Mouse (Mus musculus) megakaryocyte, embryonic 14.5 days (primary cell): ENCODE data around the gene Bche. TPM values are rescaled to one million over a fixed set of nuclear protein-coding genes. Genes with fewer than 3 reads are reported as not detected.

Experiments used
- H3K27me3 ChIP-seq: replicated peaks from 2 replicates; pipeline ENCODE3; 2012; ENCODE audit warnings: inconsistent platforms
- H3K36me3 ChIP-seq: replicated peaks from 2 replicates; pipeline ENCODE3; 2012; ENCODE audit warnings: low read length, inconsistent platforms, mixed read lengths
- H3K4me1 ChIP-seq: 2 replicates; pipeline ENCODE4 v1.6.1; 2012; ENCODE audit warnings: inconsistent platforms
- H3K4me3 ChIP-seq: replicated peaks from 2 replicates; pipeline ENCODE3; 2012; ENCODE audit warnings: moderate library complexity, mild to moderate bottlenecking, inconsistent platforms
- H3K9me3 ChIP-seq: 2 replicates; pipeline ENCODE4 v1.6.1; 2012; ENCODE audit warnings: inconsistent platforms
- FLI1 ChIP-seq: IDR thresholded peaks from 2 replicates; pipeline ENCODE4 v1.6.1; 2012; ENCODE audit warnings: low read length, inconsistent platforms, mixed read lengths
- GATA1 ChIP-seq: IDR thresholded peaks from 3 replicates; pipeline ENCODE4 v1.6.1; 2012; ENCODE audit warnings: mixed read lengths, low read length, inconsistent platforms, borderline replicate concordance
- polyA plus RNA-seq: library from polyadenylated mRNA; stranded (reverse); fragments of >175 nt; gene quantifications from 2 replicates; pipeline ENCODE4 v1.2.3, GENCODE M21; 2012; ENCODE audit warnings: low replicate concordance; ENCODE audit not compliant: insufficient read depth

Bche gene
- not detected in 2 replicates for polyA plus RNA-seq

DNA sequence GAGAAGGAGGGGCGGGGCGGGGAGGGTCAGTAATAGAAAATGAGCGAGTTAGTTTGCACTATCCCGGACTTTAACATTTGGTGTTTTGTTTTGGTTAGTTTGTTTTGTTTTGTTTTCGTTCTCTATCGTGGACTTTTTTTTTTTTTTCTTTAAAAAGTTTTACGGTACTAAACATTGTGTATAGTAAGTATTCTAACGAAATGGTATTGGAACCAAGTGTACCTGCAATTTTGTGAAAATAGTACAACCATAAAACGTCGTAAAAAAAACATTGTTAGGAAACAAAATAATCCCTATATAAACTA is at the start of gene Bche:
Bche (minus strand) TSS at position 6 of the 305 bp plus-strand sequence.
- Histone ChIP-seq H3K4me1 (peaks cover 3% of the 10 kb centered on the region; the same call in 1 of the 2 replicates), H3K4me3 (peak within 1 kb of the TSS; percentile 86), H3K27me3 (no peaks in the 10 kb centered on the region), H3K9me3 (no peaks in the 10 kb centered on the region), H3K36me3 (no peaks in the 10 kb centered on the region)
- TF ChIP-seq FLI1 (no peak), GATA1 (no peak)

DNA sequence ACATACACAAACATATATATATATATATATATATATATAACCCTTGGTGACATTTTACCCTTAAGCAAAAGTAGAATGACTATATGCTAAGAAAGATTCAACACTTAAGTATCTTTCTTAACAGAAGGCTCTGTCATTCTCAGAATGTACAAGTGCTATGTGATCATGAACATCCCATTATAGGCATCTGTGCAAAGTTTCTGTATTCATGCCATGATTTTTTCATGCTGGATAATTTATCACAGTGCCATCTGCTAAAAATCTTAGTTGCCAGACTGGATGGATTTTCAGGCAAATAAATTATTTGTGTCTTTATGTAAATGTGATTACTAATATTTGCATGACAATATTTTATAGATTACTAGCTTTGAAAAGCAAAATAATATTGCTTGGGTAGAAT is 33.8 kb upstream of the Bche start:
- H3K9me3 ChIP-seq: no peaks in the 10 kb centered on the region
- H3K4me1 ChIP-seq: no peaks in the 10 kb centered on the region
- no peak for TF ChIP-seq FLI1
- no peaks in the 10 kb centered on the region for H3K36me3 ChIP-seq
- no peak overlapping the region for H3K4me3 ChIP-seq
- H3K27me3 ChIP-seq: no peaks in the 10 kb centered on the region

DNA sequence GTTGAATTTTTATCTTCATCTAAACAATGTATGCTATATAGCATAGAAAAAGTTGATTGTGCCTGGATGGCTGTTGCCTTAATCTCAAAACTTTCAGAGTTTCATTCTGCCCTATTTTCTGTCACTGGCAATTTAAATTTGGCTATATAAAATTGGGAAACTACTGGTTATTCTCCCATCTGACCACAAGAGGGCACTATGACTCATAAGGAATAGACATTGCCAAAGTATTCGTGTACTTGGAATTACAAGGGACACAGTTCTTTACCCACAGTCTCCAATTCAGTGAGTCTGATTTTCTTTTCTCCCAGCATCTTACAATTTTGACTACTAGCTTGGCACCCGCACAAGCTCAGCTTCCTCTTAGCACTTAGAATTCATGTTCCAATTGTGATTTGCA is 23.5 kb upstream of the Bche start:
- Histone ChIP-seq H3K36me3 (no peaks in the 10 kb centered on the region), H3K27me3 (no peaks in the 10 kb centered on the region), H3K4me3 (no peak overlapping the region)

DNA sequence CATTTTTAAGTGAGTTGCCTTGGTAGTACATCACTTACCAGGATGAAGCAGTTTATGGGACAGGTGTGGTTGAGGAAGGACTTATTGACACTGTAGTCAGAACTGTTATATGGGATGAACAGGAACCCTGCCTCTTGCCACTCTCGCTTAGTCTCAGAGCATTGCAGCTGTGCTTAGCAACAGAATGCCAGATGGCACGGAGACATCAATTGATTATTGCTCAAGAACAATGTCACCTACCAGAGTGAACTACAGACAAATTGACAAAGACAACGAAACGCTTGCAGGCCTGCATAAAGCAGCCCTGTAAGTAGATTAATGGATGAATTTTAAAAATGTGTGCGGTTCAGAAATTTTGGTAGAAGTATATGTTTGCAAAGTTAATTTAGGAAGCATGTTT is 21.3 kb upstream of the Bche start:
- Histone ChIP-seq H3K36me3 (no peaks in the 10 kb centered on the region), H3K4me3 (no peak overlapping the region), H3K27me3 (no peaks in the 10 kb centered on the region), H3K4me1 (no peaks in the 10 kb centered on the region), H3K9me3 (no peaks in the 10 kb centered on the region)
- TF ChIP-seq GATA1 (no peak), FLI1 (no peak)

More for the DNA sequence above, 23.5 kb upstream of the Bche start:
- Histone ChIP-seq H3K9me3 (no peaks in the 10 kb centered on the region), H3K4me1 (no peaks in the 10 kb centered on the region)
- TF ChIP-seq FLI1 (no peak), GATA1 (no peak)

DNA sequence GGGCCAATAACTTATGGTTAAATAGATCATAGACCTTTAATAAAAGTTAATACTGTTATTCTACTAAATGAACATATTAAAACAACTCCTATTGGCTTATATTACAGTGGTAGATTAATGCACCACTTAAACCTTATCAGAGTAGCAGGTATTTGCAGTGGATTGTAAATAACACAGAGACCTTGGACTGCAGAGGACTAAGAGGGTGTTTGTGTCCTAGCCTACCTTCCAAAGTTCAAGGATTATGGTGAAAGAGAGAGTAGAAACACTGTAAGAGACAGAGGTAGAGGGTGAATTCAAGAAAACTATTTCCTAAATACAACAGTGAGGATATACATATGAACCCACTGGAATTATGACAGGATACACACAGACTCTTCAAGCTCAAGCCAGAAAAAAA is 17.5 kb upstream of the Bche start:
- TF ChIP-seq FLI1 (no peak), GATA1 (no peak)
- Histone ChIP-seq H3K4me3 (no peak overlapping the region), H3K36me3 (no peaks in the 10 kb centered on the region), H3K4me1 (no peaks in the 10 kb centered on the region), H3K9me3 (no peaks in the 10 kb centered on the region), H3K27me3 (no peaks in the 10 kb centered on the region)

DNA sequence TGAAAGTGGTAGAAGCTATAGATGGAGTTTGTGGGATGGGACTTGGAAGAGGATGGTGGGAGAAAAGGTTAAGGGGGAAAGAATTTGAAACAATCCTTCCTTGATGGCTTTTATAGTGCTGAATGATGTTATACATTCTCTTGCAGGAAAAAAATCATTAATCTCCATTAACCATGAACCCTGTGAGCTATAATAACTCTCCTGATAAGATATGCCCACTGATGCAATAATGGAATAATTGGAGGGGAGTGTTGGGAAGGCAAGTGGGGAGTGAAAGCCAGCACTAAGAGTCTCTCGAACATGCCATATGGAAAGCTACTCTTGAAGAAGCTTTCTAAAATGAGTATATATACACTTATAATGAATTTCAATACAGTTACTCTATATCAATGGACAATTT is 16.7 kb upstream of the Bche start:
- TF ChIP-seq FLI1 (no peak), GATA1 (no peak)
- Histone ChIP-seq H3K4me3 (no peak overlapping the region), H3K36me3 (no peaks in the 10 kb centered on the region), H3K27me3 (no peaks in the 10 kb centered on the region), H3K4me1 (no peaks in the 10 kb centered on the region), H3K9me3 (no peaks in the 10 kb centered on the region)

DNA sequence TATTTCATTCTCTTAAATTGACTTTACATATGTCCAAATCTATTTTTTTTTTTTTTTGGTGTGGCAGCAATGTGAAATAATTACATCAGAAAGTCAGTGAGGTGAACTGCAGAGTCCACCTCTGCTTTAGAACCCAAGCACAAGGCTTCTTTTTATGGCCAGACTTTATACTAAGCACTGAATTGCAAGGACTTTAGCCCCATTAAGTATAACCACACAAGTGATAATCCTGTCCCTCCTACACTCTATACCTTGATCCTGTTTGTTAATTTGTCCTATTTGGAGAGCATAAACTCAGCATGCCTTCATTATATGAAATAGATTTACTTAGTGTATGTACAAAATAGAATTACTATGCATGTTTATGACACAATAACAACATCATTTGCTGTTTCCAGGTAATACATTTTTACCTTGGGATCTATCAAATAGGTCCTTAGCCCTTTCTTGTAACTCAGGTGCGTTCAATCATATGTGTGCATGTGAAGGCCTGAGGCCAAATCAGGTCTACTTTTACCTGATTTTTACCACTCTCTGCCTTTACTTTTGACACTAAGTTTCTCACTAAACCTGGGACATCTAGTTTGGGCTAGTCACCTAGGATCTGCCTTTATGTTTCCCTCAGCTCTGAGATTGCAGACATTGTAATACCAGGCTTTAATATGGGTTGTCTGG is 9.5 kb upstream of the Bche start:
- Histone ChIP-seq H3K9me3 (no peaks in the 10 kb centered on the region), H3K36me3 (no peaks in the 10 kb centered on the region), H3K27me3 (no peaks in the 10 kb centered on the region), H3K4me1 (no peaks in the 10 kb centered on the region), H3K4me3 (no peak overlapping the region)
- TF ChIP-seq GATA1 (no peak), FLI1 (no peak)

DNA sequence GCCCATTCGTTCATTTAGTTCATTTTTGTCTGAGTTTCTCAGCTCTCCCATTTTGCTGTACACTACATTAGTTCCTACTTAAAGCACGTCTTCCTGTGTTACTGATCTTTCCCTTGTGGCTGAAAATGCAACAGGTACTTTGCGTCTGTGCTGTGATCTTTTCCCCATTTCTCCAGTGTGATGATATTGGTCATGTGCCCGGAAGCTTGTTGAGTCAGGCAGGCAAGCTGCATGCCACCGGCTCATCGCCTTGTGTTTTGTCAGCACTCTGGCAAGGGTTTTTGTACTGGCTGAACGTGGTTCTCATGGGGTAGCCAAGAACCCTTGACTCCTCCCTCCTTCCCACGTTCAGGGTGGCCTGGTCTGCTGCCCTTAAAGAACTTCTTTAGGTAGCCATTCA is 1.7 kb upstream of the Bche start:
- no peaks in the 10 kb centered on the region for H3K27me3 ChIP-seq
- TF ChIP-seq FLI1: no peak
- no peak for TF ChIP-seq GATA1
- H3K4me3 ChIP-seq: no peak overlapping the region
- peaks cover 3% of the 10 kb centered on the region; the same call in 1 of the 2 replicates for H3K4me1 ChIP-seq
- H3K36me3 ChIP-seq: no peaks in the 10 kb centered on the region
- no peaks in the 10 kb centered on the region for H3K9me3 ChIP-seq

DNA sequence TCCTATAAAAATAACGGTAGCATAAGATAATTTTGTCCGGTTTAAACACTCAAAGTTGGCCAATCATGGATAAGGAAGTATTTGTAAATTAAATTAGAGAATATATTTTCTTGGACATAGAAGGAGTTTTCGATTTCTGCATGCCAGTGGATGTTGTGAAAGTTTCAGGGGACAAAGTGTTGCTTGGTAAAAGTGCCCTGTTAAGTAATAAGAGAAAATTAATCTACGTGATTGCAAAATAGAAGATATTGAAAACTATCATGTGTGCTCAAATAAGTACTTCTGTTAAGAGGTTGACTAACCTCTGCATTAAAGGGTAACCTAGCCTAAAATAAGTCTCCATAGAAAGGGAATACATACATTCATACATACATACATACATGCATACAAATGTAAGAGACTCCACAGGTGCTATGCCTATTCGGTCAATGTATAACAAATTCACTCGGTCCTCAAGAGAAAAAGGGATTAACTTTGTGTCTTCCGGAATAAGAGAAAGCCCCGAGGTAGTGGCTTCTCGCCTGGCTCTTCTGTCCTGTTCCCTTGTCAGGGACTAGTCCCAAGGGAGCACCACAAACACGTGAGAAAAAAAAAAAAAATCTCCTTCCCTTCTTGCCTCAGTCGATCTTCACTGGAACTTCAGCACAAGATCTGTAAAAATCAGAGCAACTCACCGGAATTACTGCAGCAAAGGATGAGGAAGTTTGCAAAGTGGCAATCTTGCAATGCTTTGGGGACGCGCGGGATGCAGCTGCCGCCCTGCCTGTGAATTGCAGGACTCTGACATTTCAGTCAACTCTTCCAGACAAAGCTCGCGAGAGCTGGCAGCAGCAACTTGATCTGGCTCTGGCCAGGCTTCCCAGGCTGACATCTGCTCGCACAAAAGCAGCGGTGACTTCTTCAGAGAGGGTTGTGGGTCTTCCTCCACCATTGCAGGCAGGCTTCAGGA is 480 bp downstream of the Bche start:
- H3K36me3 ChIP-seq: no peaks in the 10 kb centered on the region
- no peak for TF ChIP-seq FLI1
- TF ChIP-seq GATA1: no peak
- H3K4me1 ChIP-seq: peaks cover 3% of the 10 kb centered on the region; the same call in 1 of the 2 replicates
- H3K27me3 ChIP-seq: no peaks in the 10 kb centered on the region
- H3K9me3 ChIP-seq: no peaks in the 10 kb centered on the region
- H3K4me3 ChIP-seq: peak overlapping the region; percentile 86

DNA sequence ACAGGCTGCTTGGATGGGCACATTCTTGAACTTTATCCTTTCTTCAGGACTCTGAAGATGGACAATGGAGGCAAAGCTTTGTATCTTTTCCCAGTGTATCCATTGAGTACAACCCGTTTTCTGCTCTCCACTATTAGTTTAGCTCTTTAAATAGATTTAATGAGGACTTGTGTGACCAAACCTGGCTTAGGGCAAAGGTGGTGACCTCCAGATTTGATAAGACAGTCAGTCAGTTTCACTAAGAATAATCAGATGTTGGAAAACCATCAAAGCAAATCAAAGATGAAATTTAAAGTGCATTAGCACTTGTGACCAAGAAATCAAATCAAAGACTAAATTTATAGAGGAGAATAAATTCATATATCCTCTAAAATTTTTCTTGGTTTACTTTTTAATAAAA is 1.7 kb downstream of the Bche start:
- H3K27me3 ChIP-seq: no peaks in the 10 kb centered on the region
- no peak overlapping the region for H3K4me3 ChIP-seq
- TF ChIP-seq FLI1 (no peak), GATA1 (no peak)
- H3K36me3 ChIP-seq: no peaks in the 10 kb centered on the region
- no peaks in the 10 kb centered on the region for H3K9me3 ChIP-seq
- H3K4me1 ChIP-seq: peaks cover 3% of the 10 kb centered on the region; the same call in 1 of the 2 replicates
